Mouse (Mus musculus): ENCODE results near the gene Spcs3.
"Not testable (repeated sequence)": the region's sequence is repeated elsewhere in the genome, so short reads cannot be mapped to it uniquely, and the experiment has no call there.

Gene Spcs3

DNA sequence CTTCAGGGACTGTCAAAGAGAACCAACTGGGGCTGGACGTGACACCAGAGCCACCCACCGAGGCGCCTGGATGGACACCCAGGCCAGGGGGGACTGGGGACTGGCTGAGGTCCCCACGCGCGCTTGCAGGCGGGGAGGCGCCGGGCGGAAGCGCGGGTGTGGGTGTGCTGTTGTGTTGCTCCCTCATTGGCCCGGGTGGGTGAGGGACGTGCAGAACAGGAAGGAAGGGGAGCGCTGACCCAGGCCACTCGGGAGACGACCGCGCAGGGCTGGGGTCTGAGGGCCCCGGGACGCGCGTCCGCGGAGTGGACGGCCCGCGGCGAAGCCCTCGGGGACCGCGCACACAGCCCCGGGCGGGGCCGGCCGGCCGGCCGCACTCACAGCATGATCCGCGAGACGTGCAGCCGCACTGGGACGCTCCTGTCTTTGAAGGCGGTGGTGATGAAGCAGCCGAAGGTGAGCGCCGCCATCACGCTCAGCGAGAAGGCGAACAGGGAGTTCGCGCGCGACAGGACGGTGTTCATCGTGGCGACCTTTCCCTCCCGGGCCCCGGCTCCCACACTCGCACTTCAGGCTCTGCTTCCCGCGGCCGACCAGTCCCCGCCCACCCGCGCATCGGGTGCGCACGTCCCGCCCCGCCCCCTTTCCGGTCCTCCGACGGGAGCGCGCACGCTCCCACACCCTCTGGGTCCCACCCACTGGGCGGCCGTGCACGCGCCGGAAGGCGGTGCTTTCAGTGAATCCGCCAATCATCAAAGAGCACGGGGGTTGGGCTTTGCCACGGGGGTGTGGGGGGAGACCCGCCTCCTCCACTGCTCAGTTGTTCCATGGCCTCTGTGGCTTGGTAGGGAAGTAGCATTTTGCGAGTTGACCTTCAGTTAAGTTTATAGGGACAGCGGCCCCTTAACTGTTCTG is at the start of gene Spcs3, which contains the start of gene Asb5:
Gene Spcs3, minus strand, starts transcription at position 617 of the 915 bp plus-strand sequence.
Gene Asb5, plus strand, starts transcription at position 199 of the 915 bp plus-strand sequence.
- peak; percentile 97 for DNase-seq

- no peak for DNase-seq
Observed at GRCm38 (mm10) chr8:54570618-54571609, 41.1 kb upstream of the Spcs3 start.

GRCm38 (mm10) chr8:54567168-54567567 is 37.4 kb upstream of the Spcs3 start:
- no peak for DNase-seq

GRCm38 (mm10) chr8:54565603-54566260 is 35.9 kb upstream of the Spcs3 start:
- no peak for DNase-seq

DNA sequence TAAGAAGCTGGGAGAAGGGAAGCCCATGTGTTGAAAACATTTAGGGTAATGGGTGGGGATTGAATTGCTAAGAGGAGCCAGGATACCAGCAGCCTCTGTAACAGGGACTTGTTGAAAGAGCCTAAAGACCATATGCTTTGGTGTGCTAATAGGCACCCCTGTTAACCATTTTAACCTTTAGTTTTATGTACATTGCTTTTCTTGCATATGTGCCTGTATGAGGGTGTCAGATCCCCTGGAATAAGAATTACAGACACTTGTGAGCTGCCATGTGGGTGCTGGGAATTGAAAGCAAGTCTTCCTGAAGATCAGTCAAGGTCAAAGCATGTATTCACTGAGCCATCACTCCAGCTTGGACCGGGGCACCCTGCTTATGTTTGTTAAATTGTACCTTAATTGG is 35.4 kb upstream of the Spcs3 start:
- no peak for DNase-seq

GRCm38 (mm10) chr8:54562137-54562536 is 32.3 kb upstream of the Spcs3 start:
- DNase-seq = no peak

DNA sequence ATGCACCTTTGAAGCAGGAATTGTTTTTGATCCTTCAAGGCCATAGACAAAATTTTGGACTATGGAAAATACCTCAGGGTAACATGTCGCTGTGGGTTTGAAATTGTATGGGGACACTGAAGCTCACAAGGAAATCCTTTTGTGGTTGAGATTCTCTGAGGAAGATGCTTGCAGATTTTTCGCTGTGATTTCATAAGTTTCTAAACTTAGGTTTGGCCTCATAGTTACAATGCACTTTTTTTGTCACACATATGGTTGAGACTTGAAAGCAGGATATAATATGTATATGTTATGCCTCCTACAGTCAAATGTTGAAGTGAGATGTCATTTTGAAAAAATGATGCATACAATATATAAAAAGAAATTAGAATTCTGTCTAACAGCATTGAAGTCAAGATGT is 25.1 kb upstream of the Spcs3 start:
- DNase-seq = no peak

GRCm38 (mm10) chr8:54550026-54550574 is 20.3 kb upstream of the Spcs3 start:
- DNase-seq = no peak

DNA sequence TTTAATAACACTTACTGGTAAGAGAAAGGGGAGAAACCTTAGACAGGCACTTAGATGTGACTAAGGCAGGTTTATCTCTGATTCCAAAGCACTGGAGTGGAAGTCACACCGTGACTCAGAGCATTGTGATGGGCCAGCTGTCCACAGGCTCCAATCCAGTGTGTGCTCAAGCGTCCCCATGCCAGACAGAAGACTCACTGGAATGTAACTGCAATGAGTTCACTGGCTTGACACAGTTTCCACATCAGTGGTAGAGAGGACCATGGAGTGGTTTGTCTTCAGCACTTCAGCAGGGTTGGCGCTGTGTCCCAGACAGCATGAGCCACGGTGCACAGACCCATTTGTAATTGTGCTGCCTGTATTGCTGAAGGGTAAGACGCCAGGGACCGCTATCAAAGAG is 18.6 kb upstream of the Spcs3 start:
- no peak for DNase-seq

DNA sequence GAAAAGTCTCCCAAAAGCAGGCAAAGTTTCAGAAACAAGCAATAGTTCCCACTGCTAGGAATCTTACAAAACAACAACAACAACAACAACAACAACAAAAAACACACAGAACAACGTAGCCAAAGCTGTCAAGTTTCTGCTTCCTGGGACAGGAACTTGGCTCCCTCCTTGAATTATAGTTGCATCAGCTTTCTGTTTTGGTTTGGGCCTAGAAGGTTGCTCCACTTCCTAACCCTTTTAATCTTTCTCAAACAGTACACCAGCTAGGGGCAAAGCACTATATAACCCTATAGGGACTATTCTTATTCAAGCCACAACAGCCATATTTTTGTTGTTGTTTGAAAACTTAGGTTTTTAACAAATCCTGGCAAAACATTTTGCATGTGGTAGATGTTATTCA is 11.5 kb upstream of the Spcs3 start:
- no peak for DNase-seq

- no peak for DNase-seq
Observed at GRCm38 (mm10) chr8:54537285-54537684, 7.5 kb upstream of the Spcs3 start.

- DNase-seq = no peak
Observed at GRCm38 (mm10) chr8:54535172-54535571, 5.4 kb upstream of the Spcs3 start.

DNA sequence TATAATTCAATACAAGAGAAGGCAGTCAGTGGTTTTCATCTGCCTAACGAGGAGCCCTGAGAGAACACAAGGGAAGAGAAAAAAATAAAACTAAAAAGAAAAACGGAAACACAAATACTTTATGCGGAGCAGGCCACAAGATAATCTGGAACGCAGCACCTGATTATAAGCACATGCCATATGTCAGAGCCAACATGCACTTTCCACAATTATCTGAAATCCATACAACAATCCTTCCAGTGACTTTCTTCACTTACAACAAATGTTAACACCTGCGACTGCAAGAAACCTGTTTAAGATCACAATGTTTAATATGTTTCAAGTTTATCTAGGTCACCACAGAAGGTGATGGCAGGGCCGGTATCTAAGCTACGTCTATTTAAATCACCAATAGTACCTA is 1.2 kb downstream of the Spcs3 start:
- DNase-seq = no peak

- no peak for DNase-seq
Observed at GRCm38 (mm10) chr8:54526700-54527099, 3.1 kb downstream of the Spcs3 start.

- DNase-seq = no peak
Observed at GRCm38 (mm10) chr8:54525606-54526005, 4.2 kb downstream of the Spcs3 start.

DNA sequence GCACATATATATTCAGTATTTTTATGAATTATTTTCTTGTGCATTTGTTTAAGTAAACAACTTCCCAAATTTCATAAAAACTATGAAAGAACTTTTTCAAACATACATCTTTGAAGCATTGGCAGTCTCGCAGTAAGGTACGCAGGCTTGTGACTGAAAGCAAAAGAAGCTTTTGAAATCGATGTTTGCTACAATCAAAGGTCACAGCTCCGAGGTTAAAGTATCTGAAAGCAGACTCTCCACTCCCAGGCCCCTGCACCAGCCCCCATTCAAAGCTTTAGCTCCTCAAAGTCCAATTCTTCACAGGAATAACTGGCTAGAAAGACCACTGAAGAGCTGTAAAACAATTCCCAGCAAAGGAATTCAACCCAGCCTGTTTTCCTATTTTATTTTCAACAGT is 9.3 kb downstream of the Spcs3 start:
- DNase-seq = no peak

DNA sequence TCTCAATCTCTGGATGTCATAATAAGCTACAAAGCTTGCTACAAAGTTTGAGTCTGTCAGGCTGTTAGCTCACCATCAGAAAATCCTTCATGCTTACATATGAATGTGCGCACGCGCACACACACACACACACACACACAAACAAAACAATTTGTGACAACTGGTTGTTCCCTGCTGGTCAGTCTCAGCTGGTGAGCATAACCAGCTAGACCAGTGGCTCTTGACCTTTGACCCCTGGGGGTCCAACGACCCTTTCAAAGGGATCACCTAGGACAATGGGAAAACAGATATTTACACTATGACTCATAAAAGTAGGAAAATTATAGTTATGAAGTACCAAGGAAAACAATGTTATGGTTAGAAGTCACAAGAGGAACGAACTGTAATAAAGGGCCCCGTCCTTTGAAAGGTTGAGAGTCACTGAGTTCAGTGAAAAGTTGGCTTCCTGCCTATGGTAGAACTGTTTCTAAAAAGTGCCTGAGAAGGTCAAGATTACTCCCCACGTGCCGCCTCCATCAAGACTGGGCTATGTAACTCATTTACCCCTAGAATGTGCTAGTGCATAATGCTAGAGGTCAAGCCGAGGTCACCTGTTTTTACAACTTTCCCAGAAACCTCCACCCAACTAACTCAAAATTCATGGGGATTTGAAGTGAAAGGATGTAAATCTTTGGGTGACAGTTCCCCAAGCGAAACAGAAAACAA is 10.9 kb downstream of the Spcs3 start:
- no peak for DNase-seq

DNA sequence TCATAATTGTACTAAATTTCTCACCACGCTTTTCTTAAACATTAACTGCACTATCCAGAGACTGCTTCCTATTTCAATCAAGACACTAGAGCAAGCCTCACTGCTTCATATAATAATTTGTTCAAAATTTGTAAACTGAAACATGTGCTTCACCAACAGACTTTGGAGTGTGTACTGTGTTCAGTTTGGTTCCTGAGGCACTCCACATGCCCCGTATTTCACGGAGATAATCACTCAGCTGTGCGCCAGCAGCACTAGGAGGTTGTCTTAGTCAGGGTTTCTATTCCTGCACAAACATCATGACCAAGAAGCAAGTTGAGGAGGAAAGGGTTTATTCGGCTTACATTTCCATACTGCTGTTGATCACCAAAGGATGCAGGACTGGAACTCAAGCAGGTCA is 17.6 kb downstream of the Spcs3 start:
- not testable (repeated sequence) for DNase-seq

DNA sequence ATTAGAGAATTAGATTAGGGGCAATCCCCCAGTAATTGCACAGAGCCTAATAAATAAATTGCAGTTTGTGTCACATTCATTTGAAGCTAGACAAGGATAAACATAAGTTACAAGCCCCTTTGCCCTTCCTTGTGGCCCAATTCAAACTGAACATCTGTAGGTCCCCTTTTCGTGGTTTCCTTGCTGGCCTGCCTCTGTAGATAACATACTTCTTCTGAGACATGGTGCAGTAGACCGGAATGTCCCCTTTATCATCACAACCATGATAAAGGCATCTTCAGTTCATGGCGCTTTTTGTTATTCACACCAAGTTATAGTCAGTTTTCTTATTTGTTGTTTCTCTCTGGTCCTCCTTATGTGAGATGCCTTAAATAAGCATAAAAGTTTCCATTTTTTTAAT is 18.0 kb downstream of the Spcs3 start:
- DNase-seq = no peak

GRCm38 (mm10) chr8:54509221-54509721 is 20.5 kb downstream of the Spcs3 start:
- peak; percentile 34 for DNase-seq

GRCm38 (mm10) chr8:54508814-54509213 is 21.0 kb downstream of the Spcs3 start:
- DNase-seq = no peak

GRCm38 (mm10) chr8:54508096-54508456 is 21.7 kb downstream of the Spcs3 start:
- no peak for DNase-seq

Data from right cerebral cortex, postnatal 14 days (tissue).